Mouse (Mus musculus) lung, adult 2 months (tissue): ENCODE data around the gene Znrf2. TPM values are rescaled to one million over a fixed set of nuclear protein-coding genes. Genes with fewer than 3 reads are reported as not detected.

Source experiments
- DNase-seq: peaks from one replicate; pipeline ENCODE4 v3.0.0; 2022
- H3K4me1 ChIP-seq: fragments of 200-500 bp; 2 replicates; pipeline ENCODE4 v1.6.1; 2011; ENCODE audit warnings: low read length; ENCODE audit not compliant: control insufficient read depth, insufficient read depth
- H3K4me3 ChIP-seq: fragments of 200-500 bp; replicated peaks from 2 replicates; pipeline ENCODE3; 2011; ENCODE audit warnings: low read depth, mild to moderate bottlenecking, control low read depth, low read length; ENCODE audit errors: extremely low read depth
- CTCF ChIP-seq: fragments of 200-500 bp; IDR thresholded peaks from 2 replicates; pipeline ENCODE4 v1.5.1; 2011; ENCODE audit warnings: mild to moderate bottlenecking, low read length, control low read depth; ENCODE audit not compliant: insufficient read depth
- POLR2A ChIP-seq: fragments of 200-500 bp; IDR thresholded peaks from 2 replicates; pipeline ENCODE4 v1.6.1; 2011; ENCODE audit warnings: low read depth, mild to moderate bottlenecking, control low read depth, low read length, borderline replicate concordance; ENCODE audit errors: extremely low read depth
- WGBS: fragments of 180-500 bp; shearing (Covaris S2); methylation state at CpG from one replicate; pipeline ENCODE4 v1.1.7; 2018; 5-methylcytosine and 5-hydroxymethylcytosine counted together
- polyA plus RNA-seq: library from polyadenylated mRNA; depleted of rRNA; stranded (reverse); fragments of >200 nt; gene quantifications from 2 replicates; pipeline ENCODE4 v1.2.3, GENCODE M21; 2012

Gene Znrf2
- polyA plus RNA-seq, 1 experiment = 8.3 TPM

DNA sequence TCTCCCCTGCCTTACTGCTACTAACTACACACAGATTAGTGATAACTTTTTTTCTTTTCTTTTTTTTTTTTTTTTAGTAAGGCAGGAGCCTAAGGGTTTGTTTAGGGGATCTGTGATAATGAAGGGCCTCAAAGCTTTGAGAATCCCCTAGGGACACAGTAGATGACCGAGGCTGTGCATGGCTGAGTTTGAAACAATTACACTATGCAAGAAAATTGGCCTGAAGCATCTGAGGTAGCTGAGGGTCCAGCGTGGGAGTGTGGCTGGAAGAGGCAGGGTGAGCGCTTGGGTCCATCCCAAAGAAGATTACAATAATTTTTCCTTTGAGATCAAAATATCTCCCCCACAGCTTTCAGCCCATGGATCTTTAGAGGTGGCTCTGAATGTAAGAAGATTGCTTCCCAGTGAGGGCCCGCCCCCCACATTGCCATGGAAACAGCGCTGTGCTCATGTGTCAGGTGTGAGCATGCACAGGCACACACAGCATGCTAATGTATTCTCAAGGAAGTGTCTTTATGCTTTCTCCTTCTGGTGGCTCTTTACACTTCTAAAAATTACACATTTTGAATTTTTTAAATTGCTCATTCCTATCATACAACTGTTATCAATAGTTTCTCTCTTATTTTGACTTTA, 31.5 kb upstream of the Znrf2 start:
- TF ChIP-seq CTCF = no peak
- TF ChIP-seq POLR2A = no peak
- no peak for DNase-seq
- no peak overlapping the region for H3K4me3 ChIP-seq
- WGBS = 84% methylated on average over 5 of the region's 5 CpGs
- no peaks in the 10 kb centered on the region for H3K4me1 ChIP-seq

DNA sequence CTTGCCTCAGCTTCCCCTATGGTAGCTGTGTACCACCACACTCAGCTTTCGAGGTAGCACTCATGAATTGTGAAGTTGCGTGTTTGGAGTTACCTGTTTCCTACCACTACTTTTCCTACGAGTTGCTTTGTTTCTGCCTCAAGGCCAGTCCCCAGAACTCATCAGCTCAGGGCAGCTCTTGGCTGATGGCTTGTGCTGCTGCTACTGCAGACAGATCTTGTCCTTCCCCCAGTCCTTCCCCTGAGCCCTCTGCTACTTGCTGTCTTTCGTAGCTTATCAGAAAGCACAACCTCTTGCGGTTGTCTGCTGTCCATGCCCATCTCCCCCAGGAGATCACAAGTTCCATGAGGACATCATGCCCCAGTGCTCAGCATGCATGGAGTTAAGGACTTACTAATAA, 29.9 kb upstream of the Znrf2 start:
- 87% methylated on average over 5 of the region's 5 CpGs for WGBS
- no peak for DNase-seq
- TF ChIP-seq POLR2A = no peak
- Histone ChIP-seq H3K4me3 (no peak overlapping the region), H3K4me1 (no peaks in the 10 kb centered on the region)

DNA sequence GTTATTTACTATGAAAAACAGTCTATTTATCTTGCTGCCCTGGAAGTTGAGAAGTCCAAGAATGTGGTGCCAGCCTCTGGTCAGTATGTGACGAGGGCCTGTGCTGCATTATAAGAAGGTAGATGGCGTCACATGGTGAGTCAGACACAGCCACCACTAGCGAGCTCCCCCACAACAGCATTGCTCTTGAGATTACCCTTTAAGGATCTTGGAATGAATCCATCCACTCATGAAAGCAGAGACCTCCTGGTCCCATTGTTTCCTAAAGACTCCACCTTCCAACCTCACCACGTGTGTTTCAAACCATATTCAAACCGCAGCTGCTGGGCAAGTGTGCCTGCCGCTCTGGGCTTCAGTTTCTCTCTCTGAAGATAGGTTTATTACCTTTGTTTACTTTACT, 28.2 kb upstream of the Znrf2 start:
- WGBS = 46% methylated on average over 6 of the region's 6 CpGs
- H3K4me3 ChIP-seq = no peak overlapping the region
- H3K4me1 ChIP-seq = no peaks in the 10 kb centered on the region
- TF ChIP-seq POLR2A = no peak
- no peak for DNase-seq

DNA sequence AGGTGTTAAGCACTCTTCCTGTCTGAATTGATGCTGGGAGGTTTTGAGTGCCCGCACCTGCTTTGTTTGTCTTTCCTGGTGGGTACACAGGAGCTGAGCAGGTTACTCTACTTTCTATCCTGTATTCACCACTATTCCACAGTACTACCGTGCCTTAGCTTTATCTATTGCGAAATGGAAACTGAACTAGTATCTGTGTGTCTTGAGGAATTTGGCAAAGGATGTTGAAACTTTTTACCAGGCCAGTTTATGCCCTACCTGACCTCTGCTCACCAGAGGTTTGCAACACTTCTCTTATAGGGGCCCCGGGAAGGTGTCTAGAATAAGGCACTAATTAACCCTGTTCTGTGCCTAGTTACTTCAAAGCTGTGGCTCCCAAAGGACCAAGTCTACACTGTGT, 27.6 kb upstream of the Znrf2 start:
- H3K4me1 ChIP-seq = no peaks in the 10 kb centered on the region
- WGBS = 61% methylated on average over 4 of the region's 4 CpGs
- no peak for DNase-seq
- no peak overlapping the region for H3K4me3 ChIP-seq
- no peak for TF ChIP-seq CTCF
- TF ChIP-seq POLR2A = no peak

DNA sequence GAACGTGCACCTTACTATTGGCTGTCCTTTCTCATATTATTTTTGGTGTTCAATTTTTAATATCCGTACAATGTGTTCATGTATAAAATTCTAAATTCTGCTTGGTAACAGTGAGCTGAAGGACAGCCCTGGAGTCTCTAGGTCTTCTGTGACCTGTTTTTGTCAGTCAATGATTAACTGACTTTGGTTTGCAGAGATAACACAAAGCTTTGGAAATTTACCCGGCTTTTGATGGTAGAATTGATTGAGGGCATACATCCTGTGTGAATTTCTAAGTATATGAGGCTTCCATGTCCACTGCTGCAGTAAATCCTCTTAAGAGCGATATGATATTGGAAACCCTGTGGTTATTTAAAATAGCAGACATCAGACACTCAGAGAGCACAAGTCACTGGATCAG, 26.6 kb upstream of the Znrf2 start:
- Histone ChIP-seq H3K4me1 (no peaks in the 10 kb centered on the region), H3K4me3 (no peak overlapping the region)
- TF ChIP-seq CTCF (no peak), POLR2A (no peak)
- DNase-seq = no peak
- 70% methylated on average over 4 of the region's 4 CpGs for WGBS

DNA sequence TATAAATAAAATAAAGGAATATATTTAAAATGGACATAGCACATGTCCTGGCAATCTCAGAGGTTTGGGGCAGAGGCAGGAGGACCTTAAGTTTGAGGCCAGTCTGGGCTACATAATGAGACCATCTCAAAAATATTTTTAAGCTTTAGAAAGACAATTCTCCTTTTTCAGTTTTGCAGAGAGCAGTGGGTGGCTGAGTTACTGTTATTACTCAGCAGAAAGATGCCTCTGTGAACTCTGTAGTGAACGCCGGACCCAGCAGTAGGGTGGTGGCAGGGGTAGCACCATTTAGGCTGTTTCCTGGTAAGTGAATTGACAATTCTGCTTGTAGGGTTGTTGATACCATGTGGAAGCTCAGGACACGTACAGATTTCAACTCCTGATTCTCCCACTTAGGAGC, 22.9 kb upstream of the Znrf2 start:
- TF ChIP-seq POLR2A (no peak), CTCF (no peak)
- no peak overlapping the region for H3K4me3 ChIP-seq
- 95% methylated on average over 3 of the region's 3 CpGs for WGBS
- no peak for DNase-seq
- H3K4me1 ChIP-seq = no peaks in the 10 kb centered on the region

DNA sequence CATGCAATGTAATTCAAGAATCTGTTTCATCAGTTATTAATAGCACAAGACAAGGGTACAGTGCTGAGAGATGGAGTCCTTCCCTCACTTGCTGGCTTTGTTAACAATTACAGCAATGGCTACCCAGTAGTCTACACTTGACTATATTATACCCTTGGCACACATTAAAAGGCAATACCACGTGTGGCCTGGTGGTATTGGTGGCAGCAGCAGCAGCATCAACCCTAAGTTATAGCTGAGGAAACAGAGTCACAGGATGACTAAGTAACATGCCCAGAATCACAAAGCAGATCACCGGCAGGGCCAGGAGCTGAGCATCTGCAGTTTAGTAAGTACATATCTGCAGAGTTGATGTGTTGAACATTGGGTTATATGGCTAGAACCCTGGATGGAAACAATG, 22.3 kb upstream of the Znrf2 start:
- 67% methylated on average over 2 of the region's 2 CpGs for WGBS
- no peak for DNase-seq
- no peak overlapping the region for H3K4me3 ChIP-seq
- H3K4me1 ChIP-seq = no peaks in the 10 kb centered on the region
- TF ChIP-seq CTCF (no peak), POLR2A (no peak)

DNA sequence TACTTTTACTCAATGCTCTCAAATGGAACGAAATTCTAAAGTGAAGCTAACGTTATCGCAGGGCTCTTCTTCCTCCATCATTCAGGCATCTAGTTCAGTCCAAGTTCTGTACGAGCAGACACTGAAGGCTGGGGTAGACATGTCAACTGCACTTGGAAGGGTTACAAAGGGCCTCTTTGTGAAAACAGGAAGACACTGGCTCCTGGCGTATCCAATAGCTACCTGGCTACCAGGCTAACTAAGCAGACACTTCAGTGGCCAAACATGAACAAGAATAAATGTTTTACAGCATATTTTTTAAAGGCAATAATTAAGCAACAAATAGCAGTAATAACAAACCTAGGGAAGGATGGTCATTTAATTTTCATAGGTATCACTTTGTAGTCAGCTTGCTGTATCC, 21.7 kb upstream of the Znrf2 start:
- TF ChIP-seq POLR2A (no peak), CTCF (no peak)
- Histone ChIP-seq H3K4me3 (no peak overlapping the region), H3K4me1 (no peaks in the 10 kb centered on the region)
- no peak for DNase-seq
- 82% methylated on average over 5 of the region's 5 CpGs for WGBS

DNA sequence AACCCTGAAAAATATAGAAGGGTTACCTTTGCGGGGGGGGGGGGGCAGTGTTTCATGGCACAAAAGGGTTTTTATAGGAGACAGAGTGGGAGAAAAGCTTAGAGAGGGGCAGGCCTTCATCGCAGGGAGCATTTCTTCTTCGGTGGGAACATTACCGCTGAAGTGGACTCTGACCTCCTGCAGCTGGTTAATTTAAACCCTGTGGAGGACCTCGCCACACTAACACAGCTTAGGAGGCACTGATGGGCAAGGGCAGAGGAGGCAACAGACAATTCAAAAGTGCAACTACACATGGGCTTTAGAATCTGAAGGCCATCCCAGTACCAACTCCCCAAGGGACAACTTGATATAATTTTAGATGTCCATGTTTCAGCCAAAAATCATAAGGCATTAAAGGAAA, 20.7 kb upstream of the Znrf2 start:
- Histone ChIP-seq H3K4me3 (no peak overlapping the region), H3K4me1 (no peaks in the 10 kb centered on the region)
- TF ChIP-seq POLR2A (no peak), CTCF (no peak)
- 76% methylated on average over 5 of the region's 5 CpGs for WGBS
- DNase-seq = no peak

DNA sequence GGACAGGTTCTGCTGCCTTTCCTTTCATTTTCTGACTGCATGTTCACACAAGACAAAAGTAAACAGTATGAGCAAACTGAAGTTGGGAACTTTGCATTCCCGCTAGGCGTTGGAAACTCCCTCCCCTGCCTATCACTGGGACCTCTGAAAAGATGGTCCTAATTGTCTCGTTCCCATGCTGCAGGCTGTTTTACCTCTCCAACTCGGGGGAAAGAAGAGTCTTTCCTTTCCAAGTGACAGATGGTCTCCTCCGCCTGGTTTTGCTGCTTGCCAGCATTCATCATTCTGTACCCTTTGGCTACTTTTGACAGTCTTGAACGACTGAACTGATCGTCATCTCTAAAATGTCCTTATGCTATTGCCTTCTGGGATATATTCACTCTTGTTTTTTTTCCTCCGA, 14.4 kb upstream of the Znrf2 start:
- WGBS = 52% methylated on average over 8 of the region's 8 CpGs

DNA sequence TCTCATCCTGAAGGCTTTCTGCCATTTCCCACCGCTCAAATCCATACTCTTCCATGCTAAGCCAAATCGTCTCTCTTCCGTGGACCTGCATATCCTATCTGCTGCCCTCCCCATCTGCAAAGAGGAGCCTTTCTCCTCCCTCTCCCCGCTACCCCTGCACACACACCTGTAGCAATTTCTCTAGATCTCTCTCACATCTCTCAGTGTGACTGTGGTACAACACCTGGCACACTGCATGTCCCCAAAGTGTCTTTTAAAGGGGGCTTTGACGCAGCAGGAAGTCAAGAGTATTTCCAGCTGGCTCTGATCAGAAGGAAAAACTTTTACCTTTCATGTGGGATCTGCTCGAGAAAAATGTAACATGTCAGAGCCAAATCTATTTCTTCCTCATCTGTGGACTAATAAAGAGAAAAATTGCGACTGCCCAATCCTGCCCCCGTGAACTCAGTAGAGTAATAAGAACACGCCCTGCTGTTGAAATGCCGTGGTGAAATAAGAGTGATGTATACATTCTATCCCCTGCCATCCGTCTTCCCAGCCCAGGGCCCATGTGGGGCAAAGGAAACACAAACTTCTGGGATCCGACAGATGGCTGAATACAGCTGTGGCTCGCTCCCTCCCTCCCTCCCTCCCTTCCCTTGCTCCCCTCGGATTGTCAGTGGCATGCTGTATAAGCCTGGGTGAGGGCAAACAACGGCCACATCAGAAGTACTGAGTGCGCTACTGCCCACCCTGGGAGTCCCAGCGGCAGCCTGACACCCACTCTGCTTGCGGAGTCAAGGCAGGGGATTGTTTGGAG, 12.5 kb upstream of the Znrf2 start:
- Histone ChIP-seq H3K4me3 (no peak overlapping the region), H3K4me1 (no peaks in the 10 kb centered on the region)
- 55% methylated on average over 18 of the region's 18 CpGs for WGBS
- no peak for TF ChIP-seq CTCF
- no peak for TF ChIP-seq POLR2A
- no peak for DNase-seq

More for the DNA sequence above, 14.4 kb upstream of the Znrf2 start:
- Histone ChIP-seq H3K4me3 (no peak overlapping the region), H3K4me1 (no peaks in the 10 kb centered on the region)
- no peak for TF ChIP-seq POLR2A
- no peak for TF ChIP-seq CTCF
- DNase-seq = no peak
